Mouse (Mus musculus): ENCODE measurements around the gene Col6a6. TPM values are rescaled to one million over a fixed set of nuclear protein-coding genes. Genes with fewer than 3 reads are reported as not detected.

Col6a6 gene
- total RNA-seq, 1 experiment = 0.58 TPM

- no peak overlapping the region for H3K4me3 ChIP-seq (ENCODE audit: insufficient read depth in 1 of 2, low read depth in 1 of 2, low read length in 2 of 2, poor library complexity in 1 of 2, severe bottlenecking in 1 of 2)
- no peak overlapping the region for H3K9ac ChIP-seq (ENCODE audit: insufficient read depth, low read depth, low read length, poor library complexity, severe bottlenecking)
- no peak for DNase-seq (ENCODE audit: low read depth, low spot score)
- H3K4me1 ChIP-seq (ENCODE audit: control insufficient read depth in 2 of 2, insufficient read depth in 2 of 2, low read length in 2 of 2, poor library complexity in 1 of 2) = no peaks in the 10 kb centered on the region
- in situ Hi-C loops (cut with MboI; ENCODE audit: low sequenced_read_pairs in 2 of 2, unreplicated experiment in 2 of 2) = no loop called here
- H3K36me3 ChIP-seq (ENCODE audit: control insufficient read depth, insufficient read depth, low read length, poor library complexity, severe bottlenecking) = peaks cover 17% of the 10 kb centered on the region
- H3K9me3 ChIP-seq (ENCODE audit: control insufficient read depth, insufficient read depth, low read depth, low read length) = no peaks in the 10 kb centered on the region
- TF ChIP-seq ZC3H11A (IDR thresholded peaks at IDR 0.05; ENCODE audit: borderline replicate concordance, low read depth, low read length) (no peak), CHD2 (IDR thresholded peaks at IDR 0.05; ENCODE audit: low read depth, low read length) (no peak), ZNF384 (IDR thresholded peaks at IDR 0.05; ENCODE audit: low read depth, low read length) (no peak), MAFK (IDR thresholded peaks at IDR 0.05; ENCODE audit: insufficient read depth, low read depth, low read length) (no peak), HCFC1 (IDR thresholded peaks at IDR 0.05; ENCODE audit: borderline replicate concordance, insufficient read depth, low read length) (no peak)
- H3K27ac ChIP-seq (ENCODE audit: insufficient read depth, low read depth, low read length, poor library complexity, severe bottlenecking) = no peak overlapping the region
These were observed 157.0 kb downstream of the Col6a6 start for GRCm38 (mm10) chr9:105670916-105671315.

- no peak for DNase-seq (ENCODE audit: low read depth, low spot score)
- H3K36me3 ChIP-seq (ENCODE audit: control insufficient read depth, insufficient read depth, low read length, poor library complexity, severe bottlenecking) = peaks cover 16% of the 10 kb centered on the region
- H3K9me3 ChIP-seq (ENCODE audit: control insufficient read depth, insufficient read depth, low read depth, low read length) = no peaks in the 10 kb centered on the region
- H3K9ac ChIP-seq (ENCODE audit: insufficient read depth, low read depth, low read length, poor library complexity, severe bottlenecking) = no peak overlapping the region
- no peak for TF ChIP-seq MAFK (IDR thresholded peaks at IDR 0.05; ENCODE audit: insufficient read depth, low read depth, low read length)
- H3K4me3 ChIP-seq (ENCODE audit: insufficient read depth in 1 of 2, low read depth in 1 of 2, low read length in 2 of 2, poor library complexity in 1 of 2, severe bottlenecking in 1 of 2) = no peak overlapping the region
- H3K27ac ChIP-seq (ENCODE audit: insufficient read depth, low read depth, low read length, poor library complexity, severe bottlenecking) = no peak overlapping the region
- in situ Hi-C loops (cut with MboI; ENCODE audit: low sequenced_read_pairs in 2 of 2, unreplicated experiment in 2 of 2) = no loop called here
- peaks cover 0 to 3% of the 10 kb centered on the region in 2 experiments; a peak in 2 of 4 replicates for H3K4me1 ChIP-seq (ENCODE audit: control insufficient read depth in 2 of 2, insufficient read depth in 2 of 2, low read length in 2 of 2, poor library complexity in 1 of 2)
These were observed 162.7 kb downstream of the Col6a6 start for GRCm38 (mm10) chr9:105665269-105665668.

GRCm38 (mm10) chr9:105659877-105660276 is 168.1 kb downstream of the Col6a6 start:
- Histone ChIP-seq H3K4me3 (ENCODE audit: insufficient read depth in 1 of 2, low read depth in 1 of 2, low read length in 2 of 2, poor library complexity in 1 of 2, severe bottlenecking in 1 of 2) (no peak overlapping the region), H3K9me3 (ENCODE audit: control insufficient read depth, insufficient read depth, low read depth, low read length) (no peaks in the 10 kb centered on the region), H3K36me3 (ENCODE audit: control insufficient read depth, insufficient read depth, low read length, poor library complexity, severe bottlenecking) (peaks cover 7% of the 10 kb centered on the region), H3K4me1 (ENCODE audit: control insufficient read depth in 2 of 2, insufficient read depth in 2 of 2, low read length in 2 of 2, poor library complexity in 1 of 2) (peaks cover 0 to 6% of the 10 kb centered on the region in 2 experiments; a peak in 2 of 4 replicates), H3K27ac (ENCODE audit: insufficient read depth, low read depth, low read length, poor library complexity, severe bottlenecking) (no peak overlapping the region), H3K9ac (ENCODE audit: insufficient read depth, low read depth, low read length, poor library complexity, severe bottlenecking) (no peak overlapping the region)
- DNase-seq (ENCODE audit: low read depth, low spot score) = no peak
- TF ChIP-seq ZNF384 (IDR thresholded peaks at IDR 0.05; ENCODE audit: low read depth, low read length) = no peak
- TF ChIP-seq ZC3H11A (IDR thresholded peaks at IDR 0.05; ENCODE audit: borderline replicate concordance, low read depth, low read length) = no peak
- no peak for TF ChIP-seq MAFK (IDR thresholded peaks at IDR 0.05; ENCODE audit: insufficient read depth, low read depth, low read length)
- no peak for TF ChIP-seq HCFC1 (IDR thresholded peaks at IDR 0.05; ENCODE audit: borderline replicate concordance, insufficient read depth, low read length)
- no peak for TF ChIP-seq CHD2 (IDR thresholded peaks at IDR 0.05; ENCODE audit: low read depth, low read length)
- in situ Hi-C loops (cut with MboI; ENCODE audit: low sequenced_read_pairs in 2 of 2, unreplicated experiment in 2 of 2) = no loop called here

GRCm38 (mm10) chr9:105658216-105658615 is 169.7 kb downstream of the Col6a6 start:
- Histone ChIP-seq H3K4me3 (ENCODE audit: insufficient read depth in 1 of 2, low read depth in 1 of 2, low read length in 2 of 2, poor library complexity in 1 of 2, severe bottlenecking in 1 of 2) (no peak overlapping the region), H3K27ac (ENCODE audit: insufficient read depth, low read depth, low read length, poor library complexity, severe bottlenecking) (no peak overlapping the region), H3K36me3 (ENCODE audit: control insufficient read depth, insufficient read depth, low read length, poor library complexity, severe bottlenecking) (peaks cover 12% of the 10 kb centered on the region; the same call in 1 of the 2 replicates), H3K9ac (ENCODE audit: insufficient read depth, low read depth, low read length, poor library complexity, severe bottlenecking) (no peak overlapping the region), H3K4me1 (ENCODE audit: control insufficient read depth in 2 of 2, insufficient read depth in 2 of 2, low read length in 2 of 2, poor library complexity in 1 of 2) (peaks cover 0 to 4% of the 10 kb centered on the region in 2 experiments; a peak in 1 of 4 replicates), H3K9me3 (ENCODE audit: control insufficient read depth, insufficient read depth, low read depth, low read length) (no peaks in the 10 kb centered on the region)
- in situ Hi-C loops (cut with MboI; ENCODE audit: low sequenced_read_pairs in 2 of 2, unreplicated experiment in 2 of 2) = no loop called here
- no peak for DNase-seq (ENCODE audit: low read depth, low spot score)
- TF ChIP-seq CHD2 (IDR thresholded peaks at IDR 0.05; ENCODE audit: low read depth, low read length) = no peak
- TF ChIP-seq ZNF384 (IDR thresholded peaks at IDR 0.05; ENCODE audit: low read depth, low read length) = no peak
- no peak for TF ChIP-seq ZC3H11A (IDR thresholded peaks at IDR 0.05; ENCODE audit: borderline replicate concordance, low read depth, low read length)

- H3K4me3 ChIP-seq (ENCODE audit: insufficient read depth in 1 of 2, low read depth in 1 of 2, low read length in 2 of 2, poor library complexity in 1 of 2, severe bottlenecking in 1 of 2) = no peak overlapping the region
- no peak overlapping the region for H3K9ac ChIP-seq (ENCODE audit: insufficient read depth, low read depth, low read length, poor library complexity, severe bottlenecking)
- DNase-seq (ENCODE audit: low read depth, low spot score) = no peak
- no peaks in the 10 kb centered on the region for H3K9me3 ChIP-seq (ENCODE audit: control insufficient read depth, insufficient read depth, low read depth, low read length)
- TF ChIP-seq ZNF384 (IDR thresholded peaks at IDR 0.05; ENCODE audit: low read depth, low read length) = no peak
- peaks cover 18% of the 10 kb centered on the region for H3K36me3 ChIP-seq (ENCODE audit: control insufficient read depth, insufficient read depth, low read length, poor library complexity, severe bottlenecking)
- in situ Hi-C loops (cut with MboI; ENCODE audit: low sequenced_read_pairs in 2 of 2, unreplicated experiment in 2 of 2) = no loop called here
- peaks cover 0 to 4% of the 10 kb centered on the region in 2 experiments; a peak in 1 of 4 replicates for H3K4me1 ChIP-seq (ENCODE audit: control insufficient read depth in 2 of 2, insufficient read depth in 2 of 2, low read length in 2 of 2, poor library complexity in 1 of 2)
- H3K27ac ChIP-seq (ENCODE audit: insufficient read depth, low read depth, low read length, poor library complexity, severe bottlenecking) = no peak overlapping the region
These were observed 171.8 kb downstream of the Col6a6 start for GRCm38 (mm10) chr9:105656189-105656588.
